Mouse (Mus musculus): Measurements from ENCODE around the gene Mmp13. TPM values are rescaled to one million over a fixed set of nuclear protein-coding genes. Genes with fewer than 3 reads are reported as not detected.

Gene Mmp13
- polyA plus RNA-seq, 1 experiment from 2014 or later = not detected

Other genes with a start within 250 kb of the Mmp13 start
- 20.9 and 23.1 TPM in 2 replicates for gene Dync2h1, start 88.1 kb upstream of the Mmp13 start, polyA plus RNA-seq (2016; fragmentation: Nextera tagmentation; extraction: Ambion mirVana)
- 102 and 107 TPM in 2 replicates for gene Dcun1d5, start 88.0 kb upstream of the Mmp13 start, polyA plus RNA-seq (2016; fragmentation: Nextera tagmentation; extraction: Ambion mirVana)
- not detected in 2 replicates for gene Mmp12, start 71.9 kb downstream of the Mmp13 start, polyA plus RNA-seq (2016; fragmentation: Nextera tagmentation; extraction: Ambion mirVana)
- gene Mmp1b, start 115.5 kb downstream of the Mmp13 start, polyA plus RNA-seq (2016; fragmentation: Nextera tagmentation; extraction: Ambion mirVana) = not detected in 2 replicates
- gene Mmp3, start 173.3 kb downstream of the Mmp13 start, polyA plus RNA-seq (2016; fragmentation: Nextera tagmentation; extraction: Ambion mirVana) = not detected in 2 replicates
- not detected in 2 replicates for gene Mmp10, start 229.8 kb downstream of the Mmp13 start, polyA plus RNA-seq (2016; fragmentation: Nextera tagmentation; extraction: Ambion mirVana)